Mouse (Mus musculus) liver, postnatal 0 days (tissue): ENCODE data around the gene Tshb.

Experiments
- CTCF ChIP-seq: sonication (generic); IDR thresholded peaks from 2 replicates; pipeline ENCODE4 v1.5.1; 2016; ENCODE audit warnings: antibody characterized with exemption, low read depth
- EP300 ChIP-seq: IDR thresholded peaks from 2 replicates; pipeline ENCODE4 v1.6.1; 2016; ENCODE audit warnings: antibody characterized with exemption, low read depth, mild to moderate bottlenecking

GRCm38 (mm10) chr3:102735031-102735558 lies 47.4 kb downstream of the Tshb start:
- TF ChIP-seq CTCF (no peak), EP300 (no peak)
